Mouse (Mus musculus): ENCODE measurements around the gene Ripor2. TPM values are rescaled to one million over a fixed set of nuclear protein-coding genes. Genes with fewer than 3 reads are reported as not detected.
A peak's percentile ranks its signal among the peaks of the same experiment; 100 is the strongest.

The Ripor2 gene
- polyA plus RNA-seq, 1 experiment from 2014 or later: 4.4 TPM

- WGBS (ENCODE audit: insufficient replicate concordance): 75% methylated on average over 1 of the region's 1 CpGs
- Histone ChIP-seq H3K4me2 (ENCODE audit: low read depth, low read length) (no peak overlapping the region), H3K36me3 (ENCODE audit: control insufficient read depth, insufficient read depth) (no peaks in the 10 kb centered on the region), H3K27me3 (ENCODE audit: control insufficient read depth, insufficient read depth, low read depth, low read length) (no peaks in the 10 kb centered on the region), H3K4me3 (ENCODE audit: low read depth, low read length) (no peak overlapping the region), H3K9ac (ENCODE audit: low read depth, low read length) (no peak overlapping the region), H3K9me3 (replicated peaks; ENCODE audit: control insufficient read depth, low read length) (no peaks in the 10 kb centered on the region), H3K4me1 (ENCODE audit: control insufficient read depth, low read depth, low read length) (peaks cover 9% of the 10 kb centered on the region), H3K27ac (ENCODE audit: low read length) (no peak overlapping the region)
- no peak for ATAC-seq (ENCODE audit: low read depth)
Measured at GRCm38 (mm10) chr13:24608709-24609108, 26.7 kb downstream of the Ripor2 start.

- no peak overlapping the region for H3K27ac ChIP-seq (ENCODE audit: low read length)
- 69% methylated on average over 5 of the region's 5 CpGs for WGBS (ENCODE audit: insufficient replicate concordance)
- ATAC-seq (ENCODE audit: low read depth): no peak
Measured at GRCm38 (mm10) chr13:24610883-24611282, 28.9 kb downstream of the Ripor2 start.

DNA sequence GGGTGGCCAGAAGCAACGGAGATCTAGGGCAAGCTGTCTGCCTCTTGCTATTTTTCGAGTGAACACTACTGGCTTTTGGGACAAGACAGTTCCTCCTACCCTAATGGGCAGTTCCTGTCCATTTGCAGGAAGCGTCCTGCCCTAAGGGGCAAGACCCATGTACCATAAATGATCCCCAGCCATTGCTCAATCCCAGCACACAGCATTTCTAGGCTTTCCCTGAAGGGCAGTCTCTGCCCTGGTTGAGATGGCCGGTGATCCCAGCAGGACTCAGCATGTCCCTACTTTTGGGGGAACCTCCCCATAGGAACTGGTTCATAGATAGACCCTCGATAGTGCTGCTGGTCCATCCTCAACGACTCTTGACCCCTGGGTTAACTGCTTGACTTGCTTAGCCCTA lies 31.0 kb downstream of the Ripor2 start:
- WGBS (ENCODE audit: insufficient replicate concordance): 55% methylated on average over 6 of the region's 6 CpGs
- peaks cover 11% of the 10 kb centered on the region for H3K4me1 ChIP-seq (ENCODE audit: control insufficient read depth, low read depth, low read length)
- no peak overlapping the region for H3K4me3 ChIP-seq (ENCODE audit: low read depth, low read length)
- H3K9me3 ChIP-seq (replicated peaks; ENCODE audit: control insufficient read depth, low read length): no peaks in the 10 kb centered on the region
- no peak overlapping the region for H3K4me2 ChIP-seq (ENCODE audit: low read depth, low read length)
- no peak overlapping the region for H3K9ac ChIP-seq (ENCODE audit: low read depth, low read length)
- 0 out of 2 replicates have a peak, but pooled peaks have one; percentile 4 for ATAC-seq (ENCODE audit: low read depth)
- no peaks in the 10 kb centered on the region for H3K36me3 ChIP-seq (ENCODE audit: control insufficient read depth, insufficient read depth)
- H3K27me3 ChIP-seq (ENCODE audit: control insufficient read depth, insufficient read depth, low read depth, low read length): no peaks in the 10 kb centered on the region
- H3K27ac ChIP-seq (ENCODE audit: low read length): peak overlapping the region; percentile 6; the same call in 1 of the 2 replicates

More at GRCm38 (mm10) chr13:24610883-24611282, 28.9 kb downstream of the Ripor2 start:
- H3K4me3 ChIP-seq (ENCODE audit: low read depth, low read length): no peak overlapping the region
- H3K36me3 ChIP-seq (ENCODE audit: control insufficient read depth, insufficient read depth): no peaks in the 10 kb centered on the region
- no peaks in the 10 kb centered on the region for H3K9me3 ChIP-seq (replicated peaks; ENCODE audit: control insufficient read depth, low read length)
- H3K9ac ChIP-seq (ENCODE audit: low read depth, low read length): no peak overlapping the region
- H3K4me2 ChIP-seq (ENCODE audit: low read depth, low read length): no peak overlapping the region
- H3K27me3 ChIP-seq (ENCODE audit: control insufficient read depth, insufficient read depth, low read depth, low read length): no peaks in the 10 kb centered on the region
- H3K4me1 ChIP-seq (ENCODE audit: control insufficient read depth, low read depth, low read length): peaks cover 5% of the 10 kb centered on the region

GRCm38 (mm10) chr13:24613433-24613832 lies 31.4 kb downstream of the Ripor2 start:
- Histone ChIP-seq H3K9ac (ENCODE audit: low read depth, low read length) (no peak overlapping the region), H3K27me3 (ENCODE audit: control insufficient read depth, insufficient read depth, low read depth, low read length) (no peaks in the 10 kb centered on the region), H3K4me1 (ENCODE audit: control insufficient read depth, low read depth, low read length) (peaks cover 11% of the 10 kb centered on the region), H3K36me3 (ENCODE audit: control insufficient read depth, insufficient read depth) (no peaks in the 10 kb centered on the region), H3K4me2 (ENCODE audit: low read depth, low read length) (no peak overlapping the region; the same call in 1 of the 2 replicates), H3K27ac (ENCODE audit: low read length) (peak overlapping the region; percentile 6; the same call in 1 of the 2 replicates), H3K4me3 (ENCODE audit: low read depth, low read length) (no peak overlapping the region), H3K9me3 (replicated peaks; ENCODE audit: control insufficient read depth, low read length) (no peaks in the 10 kb centered on the region)
- 42% methylated on average over 3 of the region's 3 CpGs for whole genome bisulfite sequencing (ENCODE audit: insufficient replicate concordance)
- peak; percentile 66 for ATAC-seq (ENCODE audit: low read depth)

DNA sequence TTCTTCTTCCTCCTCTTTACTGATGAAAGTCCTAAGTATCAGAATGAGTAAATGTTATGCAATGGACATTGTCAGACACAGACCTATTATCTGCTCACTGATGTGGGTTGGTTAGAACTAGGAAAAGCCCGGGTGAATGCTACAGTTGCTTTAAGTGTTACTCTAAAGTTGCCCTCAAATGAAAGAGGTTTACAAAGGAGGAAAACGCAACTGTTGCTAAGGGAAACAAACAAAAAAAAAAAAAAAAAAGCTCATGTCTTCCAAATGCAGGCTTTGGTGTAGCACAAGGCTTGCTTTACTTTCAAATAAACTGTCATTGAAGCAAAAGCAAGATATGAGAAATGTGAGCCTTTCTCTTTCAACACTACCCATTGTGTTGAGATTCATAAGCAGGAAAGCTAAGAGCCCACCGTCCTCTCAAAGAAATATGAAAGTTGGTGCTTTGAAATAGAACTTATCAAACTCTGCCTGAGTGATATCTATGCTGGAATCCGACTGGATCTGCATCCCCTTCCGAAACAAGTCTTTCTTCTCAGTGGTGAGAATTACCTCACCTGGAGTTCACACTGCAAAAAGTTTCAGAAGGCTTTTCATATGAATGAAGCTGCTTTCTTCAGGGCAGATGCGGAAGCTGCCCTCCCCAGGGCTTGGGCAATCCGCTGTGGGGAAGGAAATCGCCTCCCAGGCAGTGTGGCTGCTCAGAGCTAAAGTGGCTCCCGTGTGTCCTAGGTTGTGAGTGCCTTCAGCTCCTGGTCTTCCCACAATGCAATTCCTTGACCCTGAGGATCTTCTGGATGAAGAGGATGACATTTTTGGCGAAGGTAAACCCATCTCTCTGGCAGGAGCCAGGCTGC lies 32.2 kb downstream of the Ripor2 start:
- Histone ChIP-seq H3K9ac (ENCODE audit: low read depth, low read length) (peak overlapping the region; percentile 26; the same call in 1 of the 2 replicates), H3K27me3 (ENCODE audit: control insufficient read depth, insufficient read depth, low read depth, low read length) (no peaks in the 10 kb centered on the region), H3K36me3 (ENCODE audit: control insufficient read depth, insufficient read depth) (no peaks in the 10 kb centered on the region), H3K9me3 (replicated peaks; ENCODE audit: control insufficient read depth, low read length) (no peaks in the 10 kb centered on the region), H3K4me1 (ENCODE audit: control insufficient read depth, low read depth, low read length) (peaks cover 11% of the 10 kb centered on the region), H3K4me2 (ENCODE audit: low read depth, low read length) (no peak overlapping the region), H3K27ac (ENCODE audit: low read length) (peak overlapping the region; percentile 45; the same call in 1 of the 2 replicates), H3K4me3 (ENCODE audit: low read depth, low read length) (peak overlapping the region; percentile 32)
- ATAC-seq (ENCODE audit: low read depth): no peak
- 42% methylated on average over 10 of the region's 10 CpGs for WGBS (ENCODE audit: insufficient replicate concordance)

- Histone ChIP-seq H3K36me3 (ENCODE audit: control insufficient read depth, insufficient read depth) (no peaks in the 10 kb centered on the region), H3K9me3 (replicated peaks; ENCODE audit: control insufficient read depth, low read length) (no peaks in the 10 kb centered on the region), H3K27ac (ENCODE audit: low read length) (no peak overlapping the region), H3K4me3 (ENCODE audit: low read depth, low read length) (peak overlapping the region; percentile 30), H3K9ac (ENCODE audit: low read depth, low read length) (no peak overlapping the region), H3K27me3 (ENCODE audit: control insufficient read depth, insufficient read depth, low read depth, low read length) (no peaks in the 10 kb centered on the region), H3K4me1 (ENCODE audit: control insufficient read depth, low read depth, low read length) (peaks cover 11% of the 10 kb centered on the region), H3K4me2 (ENCODE audit: low read depth, low read length) (0 out of 2 replicates have a peak overlapping the region, but pooled peaks have one; percentile 10)
- ATAC-seq (ENCODE audit: low read depth): no peak
- 51% methylated on average over 9 of the region's 9 CpGs for WGBS (ENCODE audit: insufficient replicate concordance)
Measured at GRCm38 (mm10) chr13:24615921-24616565, 34.1 kb downstream of the Ripor2 start.

DNA sequence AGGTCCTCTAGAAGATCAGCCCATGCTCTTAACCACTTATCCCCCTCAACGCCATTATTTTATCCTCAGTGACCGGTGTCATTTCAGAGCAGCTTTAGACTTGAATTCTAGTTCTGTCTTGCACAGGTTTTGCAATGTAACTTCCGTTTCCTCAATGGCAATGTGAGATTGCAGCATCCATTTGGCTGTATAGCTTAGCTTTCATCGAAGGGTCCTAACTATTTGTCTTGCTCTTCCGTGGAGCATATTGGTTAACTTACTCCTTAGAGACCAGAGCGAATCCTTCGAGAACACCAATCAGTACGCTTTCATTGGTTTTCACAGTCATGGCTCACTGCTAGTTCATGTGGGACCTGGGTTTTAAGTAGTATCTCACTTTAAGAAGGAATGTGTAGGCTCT lies 34.7 kb downstream of the Ripor2 start:
- no peak for ATAC-seq (ENCODE audit: low read depth)
- Histone ChIP-seq H3K27me3 (ENCODE audit: control insufficient read depth, insufficient read depth, low read depth, low read length) (no peaks in the 10 kb centered on the region), H3K4me1 (ENCODE audit: control insufficient read depth, low read depth, low read length) (peaks cover 11% of the 10 kb centered on the region), H3K4me2 (ENCODE audit: low read depth, low read length) (0 out of 2 replicates have a peak overlapping the region, but pooled peaks have one; percentile 10), H3K4me3 (ENCODE audit: low read depth, low read length) (peak overlapping the region; percentile 30), H3K36me3 (ENCODE audit: control insufficient read depth, insufficient read depth) (no peaks in the 10 kb centered on the region), H3K27ac (ENCODE audit: low read length) (no peak overlapping the region), H3K9ac (ENCODE audit: low read depth, low read length) (no peak overlapping the region), H3K9me3 (replicated peaks; ENCODE audit: control insufficient read depth, low read length) (no peaks in the 10 kb centered on the region)
- 73% methylated on average over 8 of the region's 8 CpGs for WGBS (ENCODE audit: insufficient replicate concordance)

- Histone ChIP-seq H3K9ac (ENCODE audit: low read depth, low read length) (no peak overlapping the region), H3K4me3 (ENCODE audit: low read depth, low read length) (peak overlapping the region; percentile 30; the same call in 1 of the 2 replicates), H3K27me3 (ENCODE audit: control insufficient read depth, insufficient read depth, low read depth, low read length) (no peaks in the 10 kb centered on the region), H3K9me3 (replicated peaks; ENCODE audit: control insufficient read depth, low read length) (no peaks in the 10 kb centered on the region), H3K36me3 (ENCODE audit: control insufficient read depth, insufficient read depth) (no peaks in the 10 kb centered on the region), H3K4me2 (ENCODE audit: low read depth, low read length) (0 out of 2 replicates have a peak overlapping the region, but pooled peaks have one; percentile 10), H3K27ac (ENCODE audit: low read length) (peak overlapping the region; percentile 21; the same call in 1 of the 2 replicates), H3K4me1 (ENCODE audit: control insufficient read depth, low read depth, low read length) (peaks cover 11% of the 10 kb centered on the region)
- WGBS (ENCODE audit: insufficient replicate concordance): 51% methylated on average over 6 of the region's 6 CpGs
- no peak for ATAC-seq (ENCODE audit: low read depth)
Measured at GRCm38 (mm10) chr13:24617076-24617798, 35.2 kb downstream of the Ripor2 start.
